Mouse (Mus musculus): ENCODE measurements around the gene Zmiz2.
"Not testable (repeated sequence)": the region's sequence is repeated elsewhere in the genome, so short reads cannot be mapped to it uniquely, and the experiment has no call there.

GRCm38 (mm10) chr11:6448155-6448554 is 59.3 kb downstream of the Zmiz2 start:
- TF ChIP-seq CEBPB (IDR thresholded peaks at IDR 0.05; ENCODE audit: low read depth); CTCF (IDR thresholded peaks at IDR 0.05; ENCODE audit: control insufficient read depth, insufficient read depth, insufficient read length); FOSL1 (IDR thresholded peaks at IDR 0.05; ENCODE audit: insufficient read depth, low read length, poor library complexity, severe bottlenecking); MAX (IDR thresholded peaks at IDR 0.05); USF1 (IDR thresholded peaks at IDR 0.05; ENCODE audit: low read depth); MYOG (IDR thresholded peaks at IDR 0.05; ENCODE audit: control insufficient read depth, extremely low read depth, insufficient read length): not testable (repeated sequence)

Measured in C2C12 (cell line).